Mouse (Mus musculus) thymus, postnatal 10 days (tissue): Measurements from ENCODE around the gene Ctss.
"Not testable (repeated sequence)": the region's sequence is repeated elsewhere in the genome, so short reads cannot be mapped to it uniquely, and the experiment has no call there.

Source experiments
- DNase-seq, 2 experiments: peaks; one replicate each; pipeline ENCODE4 v3.0.0; 2021; ENCODE audit warnings: low spot score in 2 of 2

Ctss gene

GRCm38 (mm10) chr3:95533364-95533763, 6.8 kb downstream of the Ctss start:
- DNase-seq: no peak

- DNase-seq: no peak
These were observed 8.3 kb downstream of the Ctss start for GRCm38 (mm10) chr3:95534927-95535326.

DNA sequence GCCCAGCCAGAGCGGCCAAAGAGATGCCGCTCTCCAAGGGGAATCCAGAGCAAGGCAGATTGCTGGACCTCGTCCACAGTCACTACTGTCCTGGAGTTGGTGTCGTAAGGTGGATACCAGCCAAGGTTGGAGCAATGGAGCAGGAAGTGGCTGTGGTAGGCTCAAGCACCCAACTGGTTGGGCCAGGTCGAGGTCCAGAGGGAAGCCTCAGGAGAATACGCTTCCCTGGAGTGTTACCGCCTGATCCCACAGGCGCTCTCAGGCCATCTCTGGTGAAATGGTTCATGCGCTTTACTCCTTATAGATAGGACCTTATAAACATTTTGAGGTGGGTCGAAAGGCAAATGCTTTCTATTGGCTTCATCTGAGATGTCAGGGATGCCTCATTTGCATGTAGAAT, 12.3 kb downstream of the Ctss start:
- no peak for DNase-seq

GRCm38 (mm10) chr3:95539837-95540236, 13.3 kb downstream of the Ctss start:
- no peak for DNase-seq

DNA sequence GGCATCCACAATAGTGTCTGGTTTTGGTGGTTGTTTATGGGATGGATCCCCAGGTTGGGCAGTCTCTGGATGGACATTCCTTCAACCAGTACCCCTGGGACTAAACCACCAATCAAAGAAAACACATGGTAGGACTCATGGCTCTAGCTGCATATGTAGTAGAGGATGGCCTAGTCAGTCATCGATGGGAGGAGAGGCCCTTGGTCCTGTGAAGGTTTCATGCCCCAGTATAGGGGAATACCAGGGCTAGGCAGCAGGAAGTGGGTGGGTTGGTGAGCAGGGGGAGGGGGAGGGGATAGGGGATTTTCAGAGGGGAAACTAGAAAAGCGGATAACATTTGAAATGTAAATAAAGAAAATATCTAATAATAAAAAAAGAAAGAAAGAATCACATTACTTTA, 14.6 kb downstream of the Ctss start:
- not testable (repeated sequence) for DNase-seq

GRCm38 (mm10) chr3:95542171-95542570, 15.6 kb downstream of the Ctss start:
- DNase-seq: no peak

- no peak for DNase-seq
These were observed 16.4 kb downstream of the Ctss start for GRCm38 (mm10) chr3:95542981-95543380.

DNA sequence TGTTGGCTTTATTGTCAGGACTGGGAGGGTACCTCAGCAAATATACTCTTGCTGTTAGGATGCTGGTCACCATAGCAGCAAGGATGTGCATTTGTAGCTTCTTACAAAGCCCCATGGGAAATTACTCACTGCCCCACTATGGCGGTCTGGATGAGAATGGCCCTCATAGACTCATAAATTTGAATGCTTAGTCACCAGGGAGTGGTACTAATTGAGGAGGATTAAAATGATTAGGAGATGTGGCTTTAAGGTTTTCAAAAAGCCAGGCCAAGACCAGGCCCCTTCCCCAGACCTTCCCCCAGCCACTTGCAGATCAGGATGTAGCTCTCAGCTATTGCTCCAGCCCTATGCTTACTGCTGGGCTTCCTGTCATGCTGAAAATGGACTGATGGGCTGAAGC, 23.6 kb downstream of the Ctss start:
- DNase-seq: no peak

- DNase-seq: no peak
These were observed 27.4 kb downstream of the Ctss start for GRCm38 (mm10) chr3:95553986-95554385.

DNA sequence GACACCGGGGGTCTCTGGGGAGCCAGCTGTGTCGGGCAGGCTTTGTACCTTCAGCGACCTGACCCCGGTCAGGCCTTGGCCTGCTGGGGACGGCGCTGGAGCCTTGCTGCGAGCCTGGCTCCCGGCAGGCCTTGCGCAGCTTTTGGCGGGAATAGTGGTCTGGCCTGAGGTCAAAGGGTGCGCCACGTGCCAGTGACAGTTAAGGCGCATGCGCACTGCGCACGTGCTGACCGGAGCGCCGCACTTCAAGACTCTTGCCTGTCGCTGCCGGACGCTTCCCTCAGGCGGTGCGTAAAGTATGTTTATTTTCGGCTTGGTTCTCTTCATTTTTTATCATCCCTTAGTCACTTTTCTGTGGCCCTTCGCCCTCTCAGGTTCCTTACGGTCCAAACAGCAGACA, 32.9 kb downstream of the Ctss start, which contains the start of gene Hormad1:
TSS of gene Hormad1 (plus strand) at position 241 of the 400 bp plus-strand sequence.
- DNase-seq: no peak

- DNase-seq: no peak
These were observed 34.2 kb downstream of the Ctss start for GRCm38 (mm10) chr3:95560738-95561137.

DNA sequence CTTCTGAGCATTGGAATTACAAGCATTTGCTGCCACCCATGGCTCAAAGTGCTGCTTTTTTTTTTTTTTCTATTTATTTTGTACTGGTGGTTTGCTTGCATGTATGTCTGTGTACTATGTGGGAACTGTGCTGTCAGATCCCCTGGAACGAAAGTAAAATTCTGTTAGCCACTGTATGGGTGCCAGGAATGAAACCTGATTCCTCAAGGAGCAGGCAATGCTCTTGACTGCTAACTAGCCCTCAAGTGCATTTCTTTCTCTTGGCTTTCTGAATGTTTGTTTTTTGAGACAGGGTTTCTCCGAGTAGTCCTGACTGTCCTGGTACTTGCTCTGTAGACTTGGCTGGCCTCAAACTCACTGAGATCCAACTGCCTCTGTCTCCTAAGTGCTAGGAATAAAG, 35.2 kb downstream of the Ctss start:
- no peak for DNase-seq

- no peak for DNase-seq
These were observed 43.0 kb downstream of the Ctss start for GRCm38 (mm10) chr3:95569585-95569984.

DNA sequence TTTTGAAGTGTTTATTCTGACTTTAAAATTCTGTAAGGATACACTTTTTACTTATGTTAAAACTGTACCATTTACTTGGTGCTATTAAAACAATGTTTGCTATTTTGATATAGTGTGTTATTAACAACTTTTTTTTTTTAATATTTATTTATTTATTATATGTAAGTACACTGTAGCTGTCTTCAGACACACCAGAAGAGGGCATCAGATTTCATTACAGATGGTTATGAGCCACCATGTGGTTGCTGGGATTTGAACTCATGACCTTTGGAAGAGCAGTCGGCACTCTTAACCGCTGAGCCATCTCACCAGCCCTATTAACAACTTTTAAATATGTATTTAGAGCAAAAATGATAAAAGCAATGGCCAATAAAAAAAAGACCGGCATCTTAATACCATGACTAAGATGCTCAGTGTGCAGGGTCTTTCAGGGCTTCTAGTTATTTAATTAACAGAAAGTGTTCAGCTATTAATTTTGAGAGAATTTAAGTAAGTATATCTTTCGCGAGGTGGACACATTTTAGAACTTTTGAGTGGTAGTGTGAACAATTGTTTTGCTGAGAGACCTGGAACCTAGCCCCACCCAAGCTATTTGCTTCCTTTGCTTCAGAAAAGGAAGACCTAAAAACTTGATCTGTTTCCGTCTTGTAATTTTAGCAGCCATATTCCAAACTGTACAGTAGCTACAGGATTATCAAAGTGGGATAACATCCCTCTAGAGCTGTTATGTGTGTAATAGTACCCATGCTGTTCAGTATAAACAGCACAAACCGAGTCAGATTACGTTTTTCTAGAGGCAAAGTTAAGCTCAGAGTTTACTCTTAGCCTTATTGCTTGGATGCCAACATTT, 61.4 kb downstream of the Ctss start:
- DNase-seq: no peak

DNA sequence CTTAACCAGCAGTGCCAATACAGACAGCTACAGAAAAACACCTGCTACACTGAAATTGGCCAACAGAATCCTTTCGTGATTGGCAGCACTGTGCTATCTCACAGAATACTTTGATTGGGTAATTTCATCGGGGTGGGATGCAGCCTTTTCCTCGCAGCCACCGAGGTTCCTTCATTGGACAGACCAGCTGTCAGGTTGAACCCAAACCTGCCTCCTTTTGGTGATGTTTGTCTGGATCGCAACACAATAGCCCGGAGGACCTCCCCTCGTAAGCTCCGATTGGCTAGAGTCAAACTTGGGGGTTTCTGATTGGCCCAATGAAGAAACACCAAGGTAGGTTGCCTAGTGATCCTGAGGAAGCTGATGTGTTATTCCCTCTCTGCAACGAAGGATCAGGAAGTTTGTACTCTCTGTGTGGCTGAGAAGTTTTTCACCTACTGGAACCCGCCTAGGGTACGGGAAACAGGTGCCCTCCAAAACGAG, 62.1 kb downstream of the Ctss start, which contains the start of gene Golph3l:
TSS of gene Golph3l (plus strand) at position 331 of the 483 bp plus-strand sequence.
- peak; percentile 89 to 95 for DNase-seq

DNA sequence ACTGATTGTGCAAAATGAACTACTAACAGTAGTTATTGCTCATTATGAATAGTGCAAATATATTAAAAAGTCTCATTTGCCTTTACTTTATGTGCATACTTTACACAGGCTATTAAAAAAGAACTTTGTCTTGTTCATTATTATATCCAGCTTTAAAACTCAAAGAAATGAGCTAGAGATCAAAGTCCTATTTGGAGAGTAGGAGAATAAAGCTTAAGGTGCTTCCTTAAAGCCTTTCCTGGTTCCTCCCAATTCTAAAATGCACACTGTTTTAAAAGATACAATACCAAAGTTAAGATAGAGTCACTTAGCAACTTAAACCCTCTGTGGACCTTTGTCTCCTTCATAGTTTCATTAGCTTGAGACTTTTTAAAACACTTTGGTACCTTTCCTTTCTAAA, 72.1 kb downstream of the Ctss start:
- no peak for DNase-seq

- no peak for DNase-seq
These were observed 74.7 kb downstream of the Ctss start for GRCm38 (mm10) chr3:95601287-95601686.
